Mouse (Mus musculus) myocyte (in vitro differentiated cells): ENCODE measurements at regions not wholly inside any gene's neighbourhood (a gene's known extent, or its start where the extent isn't known, plus 50 kb on each side); places are given as distances from the start of the nearest gene placed in this dataset.

Source experiments
- H3K27me3 ChIP-seq: one replicate; pipeline ENCODE4 v1.6.1; 2011; ENCODE audit not compliant: control insufficient read depth, insufficient read depth, insufficient read length
- H3K36me3 ChIP-seq: one replicate; pipeline ENCODE4 v1.6.1; 2011; ENCODE audit not compliant: control insufficient read depth, insufficient read depth
- H3K4me2 ChIP-seq: one replicate; pipeline ENCODE4 v1.6.1; 2011; ENCODE audit warnings: low read depth, control low read depth
- H3K4me3 ChIP-seq: one replicate; pipeline ENCODE4 v1.5.1; 2011; ENCODE audit warnings: mild to moderate bottlenecking, control low read depth, moderate library complexity
- H3K79me2 ChIP-seq: one replicate; pipeline ENCODE4 v1.6.1; 2011; ENCODE audit not compliant: control insufficient read depth, insufficient read depth
- H3ac ChIP-seq: one replicate; pipeline ENCODE4 v1.6.1; 2011; ENCODE audit not compliant: control insufficient read depth, insufficient read length
- CEBPB ChIP-seq: IDR thresholded peaks from 2 replicates; pipeline ENCODE4 v1.6.1; 2011; ENCODE audit warnings: mild to moderate bottlenecking, moderate library complexity; ENCODE audit not compliant: poor library complexity, insufficient read depth, severe bottlenecking
- E2F4 ChIP-seq: IDR thresholded peaks from one replicate; pipeline ENCODE4 v1.6.1; 2011; ENCODE audit warnings: mild to moderate bottlenecking, control low read depth, moderate library complexity; ENCODE audit not compliant: insufficient read depth
- MAX ChIP-seq: IDR thresholded peaks from one replicate; pipeline ENCODE4 v1.6.1; 2011; ENCODE audit warnings: low read depth, mild to moderate bottlenecking, control low read depth
- MYOD1 ChIP-seq, 3 experiments: IDR thresholded peaks; one replicate each; pipeline ENCODE4 v1.6.1; 2011; ENCODE audit warnings: control low read depth in 2 of 3, low read depth in 2 of 3, mild to moderate bottlenecking in 2 of 3, moderate library complexity in 1 of 3; ENCODE audit not compliant: insufficient read length in 2 of 3, control insufficient read depth in 1 of 3
- MYOG ChIP-seq, 3 experiments: IDR thresholded peaks; one replicate each; pipeline ENCODE4 v1.6.1; 2011; ENCODE audit warnings: control low read depth in 2 of 3, low read depth in 2 of 3, mild to moderate bottlenecking in 2 of 3; ENCODE audit not compliant: insufficient read length in 2 of 3, control insufficient read depth in 1 of 3, insufficient read depth in 1 of 3
- POLR2A ChIP-seq: IDR thresholded peaks from one replicate; pipeline ENCODE4 v1.6.1; 2011; ENCODE audit warnings: low read depth, mild to moderate bottlenecking, control low read depth, moderate library complexity; ENCODE audit not compliant: insufficient read length
- POLR2AphosphoS2 ChIP-seq: IDR thresholded peaks from one replicate; pipeline ENCODE4 v1.6.1; 2011; ENCODE audit warnings: low read depth, control low read depth; ENCODE audit not compliant: insufficient read length
- REST ChIP-seq: IDR thresholded peaks from one replicate; pipeline ENCODE4 v1.6.1; 2011; ENCODE audit warnings: mild to moderate bottlenecking, control low read depth, moderate library complexity; ENCODE audit not compliant: insufficient read depth, insufficient read length
- SRF ChIP-seq: IDR thresholded peaks from one replicate; pipeline ENCODE4 v1.6.1; 2011; ENCODE audit warnings: low read depth; ENCODE audit not compliant: control insufficient read depth, insufficient read length
- TCF12 ChIP-seq: IDR thresholded peaks from one replicate; pipeline ENCODE4 v1.6.1; 2011; ENCODE audit warnings: mild to moderate bottlenecking, control low read depth; ENCODE audit not compliant: poor library complexity, insufficient read depth, severe bottlenecking
- TCF3 ChIP-seq: IDR thresholded peaks from one replicate; pipeline ENCODE4 v1.6.1; 2011; ENCODE audit warnings: low read depth, control low read depth; ENCODE audit not compliant: insufficient read length
- USF1 ChIP-seq: IDR thresholded peaks from one replicate; pipeline ENCODE4 v1.6.1; 2011; ENCODE audit warnings: low read depth, mild to moderate bottlenecking, control low read depth, moderate library complexity

- Histone ChIP-seq H3K4me3 (no peak overlapping the region), H3K79me2 (no peaks in the 10 kb centered on the region), H3K36me3 (no peaks in the 10 kb centered on the region), H3K4me2 (peak overlapping the region; percentile 9), H3K27me3 (no peaks in the 10 kb centered on the region), H3ac (no peak overlapping the region)
- TF ChIP-seq TCF3 (no peak), MAX (no peak)
Observed at GRCm38 (mm10) chr13:71874986-71875385, 88.5 kb downstream of the Irx1 start.

- Histone ChIP-seq H3ac (no peak overlapping the region), H3K27me3 (no peaks in the 10 kb centered on the region), H3K4me3 (no peak overlapping the region), H3K4me2 (no peak overlapping the region), H3K36me3 (no peaks in the 10 kb centered on the region), H3K79me2 (no peaks in the 10 kb centered on the region)
- TF ChIP-seq POLR2A = no peak
- no peak for TF ChIP-seq CEBPB
- TF ChIP-seq POLR2AphosphoS2 = no peak
- no peak for TF ChIP-seq TCF3
- TF ChIP-seq MAX = no peak
- TF ChIP-seq SRF = no peak
Observed at GRCm38 (mm10) chr13:71868763-71869162, 94.8 kb downstream of the Irx1 start.

DNA sequence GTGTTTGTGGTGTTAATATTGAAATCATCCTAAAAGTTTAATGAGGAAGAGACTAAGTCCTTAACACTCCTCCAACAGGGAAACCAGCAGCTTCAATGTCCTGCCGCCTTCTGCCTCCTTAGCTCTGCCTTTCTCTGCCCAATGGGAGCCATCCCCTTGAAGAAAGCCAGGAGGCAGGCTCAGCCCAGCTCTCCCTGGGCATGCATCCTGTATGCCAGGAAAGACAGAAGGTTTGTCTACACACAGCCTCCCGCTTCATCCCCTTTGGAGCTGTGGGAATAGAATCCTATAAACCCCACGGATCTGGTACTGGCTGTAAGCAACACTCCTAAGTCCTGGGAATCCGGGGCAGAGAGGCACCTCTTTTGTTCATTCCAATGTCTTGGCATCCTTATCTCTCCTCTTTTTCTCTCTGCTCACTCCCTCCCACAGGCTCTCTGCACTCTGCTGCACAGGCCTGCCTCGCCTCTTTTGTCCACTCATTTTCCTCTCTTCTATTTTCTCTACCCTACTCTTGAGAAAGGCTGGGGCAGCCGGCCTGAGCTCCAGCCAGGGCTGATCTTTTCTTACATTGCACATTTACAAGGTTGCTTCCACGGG is 110.0 kb downstream of the Irx1 start:
- H3K4me3 ChIP-seq = no peak overlapping the region
- H3K4me2 ChIP-seq = no peak overlapping the region
- no peaks in the 10 kb centered on the region for H3K27me3 ChIP-seq
- H3K36me3 ChIP-seq = no peaks in the 10 kb centered on the region
- H3K79me2 ChIP-seq = no peaks in the 10 kb centered on the region
- H3ac ChIP-seq = no peak overlapping the region
- no peak for TF ChIP-seq REST
- no peak for TF ChIP-seq USF1
- no peak for TF ChIP-seq TCF3
- no peak for TF ChIP-seq MYOD1 (IDR thresholded peaks at IDR 0.05; ENCODE audit: control insufficient read depth in 1 of 3, insufficient read length in 2 of 3, low read depth in 2 of 3)
- TF ChIP-seq CEBPB = no peak
- TF ChIP-seq TCF12 = no peak
- TF ChIP-seq MYOG (IDR thresholded peaks at IDR 0.05; ENCODE audit: control insufficient read depth in 1 of 3, insufficient read depth in 1 of 3, insufficient read length in 2 of 3, low read depth in 2 of 3) = no peak
- TF ChIP-seq SRF = no peak
- no peak for TF ChIP-seq E2F4
- no peak for TF ChIP-seq MAX
- TF ChIP-seq POLR2A = no peak
- no peak for TF ChIP-seq POLR2AphosphoS2

- Histone ChIP-seq H3K27me3 (no peaks in the 10 kb centered on the region), H3ac (no peak overlapping the region), H3K4me2 (no peak overlapping the region), H3K79me2 (no peaks in the 10 kb centered on the region), H3K4me3 (no peak overlapping the region), H3K36me3 (no peaks in the 10 kb centered on the region)
- no peak for TF ChIP-seq MYOD1 (IDR thresholded peaks at IDR 0.05; ENCODE audit: control insufficient read depth in 1 of 3, insufficient read length in 2 of 3, low read depth in 2 of 3)
- TF ChIP-seq USF1 = no peak
- TF ChIP-seq POLR2AphosphoS2 = no peak
Observed at GRCm38 (mm10) chr13:71804032-71804958, 159.2 kb downstream of the Irx1 start.

DNA sequence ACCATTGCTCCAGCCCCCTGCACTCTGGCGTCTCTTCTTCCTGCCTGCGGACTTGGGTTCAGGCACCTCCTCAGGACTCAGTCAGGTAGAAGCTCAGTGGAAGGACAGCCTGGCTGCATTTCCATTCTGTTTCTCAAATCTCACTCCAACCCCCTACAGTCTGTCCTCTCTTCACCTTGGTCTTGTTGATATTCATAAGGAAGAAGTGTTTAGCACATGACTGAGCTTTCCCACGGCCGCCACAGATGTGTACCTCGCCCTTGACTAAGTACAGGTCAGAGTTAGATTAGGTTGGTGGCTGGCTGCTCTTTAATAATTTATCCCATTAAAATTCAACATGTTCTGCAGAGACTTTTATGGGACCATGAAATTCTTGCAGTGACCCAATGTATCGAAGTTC is 165.2 kb downstream of the Irx1 start:
- Histone ChIP-seq H3K27me3 (no peaks in the 10 kb centered on the region), H3ac (no peak overlapping the region), H3K4me3 (no peak overlapping the region), H3K4me2 (no peak overlapping the region), H3K79me2 (no peaks in the 10 kb centered on the region), H3K36me3 (no peaks in the 10 kb centered on the region)
- TF ChIP-seq MYOD1 (IDR thresholded peaks at IDR 0.05; ENCODE audit: control insufficient read depth in 1 of 3, insufficient read length in 2 of 3, low read depth in 2 of 3) (no peak), MYOG (IDR thresholded peaks at IDR 0.05; ENCODE audit: control insufficient read depth in 1 of 3, insufficient read depth in 1 of 3, insufficient read length in 2 of 3, low read depth in 2 of 3) (no peak), TCF3 (no peak), USF1 (no peak), POLR2A (no peak), POLR2AphosphoS2 (no peak), MAX (no peak), REST (no peak), SRF (no peak), E2F4 (no peak), CEBPB (no peak), TCF12 (no peak)
